Mouse (Mus musculus): ENCODE results near the gene Hist3h2ba.

The Hist3h2ba gene

GRCm38 (mm10) chr11:58984657-58985056 is 35.9 kb downstream of the Hist3h2ba start:
- no peak for DNase-seq (ENCODE audit: low spot score in 2 of 2)

- DNase-seq (ENCODE audit: low spot score in 2 of 2): no peak
Observed at GRCm38 (mm10) chr11:58985299-58985917, 36.7 kb downstream of the Hist3h2ba start.

- no peak for DNase-seq (ENCODE audit: low spot score in 2 of 2)
Observed at GRCm38 (mm10) chr11:58989166-58989565, 40.4 kb downstream of the Hist3h2ba start.

GRCm38 (mm10) chr11:58990141-58990540 is 41.4 kb downstream of the Hist3h2ba start:
- no peak for DNase-seq (ENCODE audit: low spot score in 2 of 2)

GRCm38 (mm10) chr11:58990794-58991193 is 42.1 kb downstream of the Hist3h2ba start:
- no peak for DNase-seq (ENCODE audit: low spot score in 2 of 2)

- DNase-seq (ENCODE audit: low spot score in 2 of 2): no peak
Observed at GRCm38 (mm10) chr11:58991911-58992310, 43.2 kb downstream of the Hist3h2ba start.

- no peak for DNase-seq (ENCODE audit: low spot score in 2 of 2)
Observed at GRCm38 (mm10) chr11:58993091-58993670, 44.5 kb downstream of the Hist3h2ba start.

GRCm38 (mm10) chr11:58994337-58994826 is 45.7 kb downstream of the Hist3h2ba start:
- DNase-seq (ENCODE audit: low spot score in 2 of 2): no peak

GRCm38 (mm10) chr11:58995061-58995806 is 46.5 kb downstream of the Hist3h2ba start:
- DNase-seq (ENCODE audit: low spot score in 2 of 2): no peak

- DNase-seq (ENCODE audit: low spot score in 2 of 2): no peak
Observed at GRCm38 (mm10) chr11:58995807-58996370, 47.2 kb downstream of the Hist3h2ba start.

- no peak for DNase-seq (ENCODE audit: low spot score in 2 of 2)
Observed at GRCm38 (mm10) chr11:58997541-58997940, 48.8 kb downstream of the Hist3h2ba start.
